Mouse (Mus musculus) layer of hippocampus, adult 9-11 months (tissue): ENCODE results near the gene Vps33b.
A peak's percentile ranks its signal among the peaks of the same experiment; 100 is the strongest.

Experiments
- DNase-seq: peaks from one replicate; pipeline ENCODE4 v3.0.0; 2022

The Vps33b gene

DNA sequence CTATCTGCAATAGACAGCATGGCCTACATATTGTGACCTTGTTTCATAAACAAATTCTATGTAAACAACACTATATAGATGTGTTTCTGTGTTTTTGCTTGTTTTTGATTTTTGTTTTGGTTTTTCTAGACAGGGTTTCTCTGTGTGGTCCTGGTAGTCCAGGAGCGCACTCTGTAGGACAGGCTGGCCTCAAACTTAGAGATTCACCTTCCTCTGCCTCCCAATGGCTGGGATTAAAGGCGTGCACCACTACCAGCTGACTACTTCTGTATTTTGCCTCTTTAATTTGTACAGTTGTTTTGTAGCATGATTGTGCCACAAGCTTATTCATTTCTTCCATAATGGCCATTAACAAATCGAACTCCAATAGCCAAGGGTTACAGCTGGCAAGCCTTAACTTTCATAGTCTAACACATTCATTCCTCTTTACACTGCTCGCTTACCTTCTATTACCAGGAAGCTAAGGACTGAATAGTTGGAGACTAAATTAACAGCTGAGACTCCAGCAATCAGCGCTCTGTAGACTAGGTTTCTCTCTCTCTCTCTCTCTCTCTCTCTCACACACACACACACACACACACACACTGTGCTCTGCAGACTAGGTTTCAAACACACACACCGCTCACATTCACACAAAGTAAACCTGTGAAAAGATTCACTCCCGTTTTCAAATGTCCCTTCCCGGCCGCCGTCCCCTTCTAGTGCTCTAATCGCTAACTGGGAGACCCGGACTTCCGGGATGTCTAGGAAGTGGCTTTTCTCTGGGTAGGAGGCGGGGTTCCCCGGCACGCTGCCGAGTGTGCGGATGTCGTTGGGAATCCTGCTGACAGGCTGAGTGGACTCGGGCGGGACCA, at the start of gene Vps33b:
Vps33b (plus strand) TSS at position 753 of the 854 bp plus-strand sequence.
- peak; percentile 95 for DNase-seq

GRCm38 (mm10) chr7:80220237-80220797, 49.1 kb upstream of the Vps33b start:
- DNase-seq = no peak

GRCm38 (mm10) chr7:80221179-80221750, 48.2 kb upstream of the Vps33b start:
- DNase-seq = no peak

DNA sequence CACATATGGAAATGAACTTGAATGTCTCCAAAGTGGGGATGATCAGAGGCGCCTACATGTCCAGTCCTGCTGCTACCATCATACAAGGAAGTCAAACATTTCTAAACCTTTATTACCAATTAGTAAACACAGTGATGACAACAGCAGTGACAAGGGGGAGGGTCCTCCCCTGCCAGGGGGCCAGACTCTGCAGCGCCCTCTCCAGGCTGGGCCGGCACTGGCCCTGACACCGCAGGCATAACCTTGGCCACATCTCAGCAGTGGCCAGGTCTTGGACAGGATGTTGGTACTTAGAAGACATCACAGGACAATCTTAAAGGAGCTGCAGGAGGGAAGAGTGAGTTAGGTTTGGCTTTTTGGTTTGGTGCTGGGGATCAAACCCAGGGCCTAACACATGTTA, 42.4 kb upstream of the Vps33b start:
- DNase-seq = no peak

- no peak for DNase-seq
Measured at GRCm38 (mm10) chr7:80230196-80230595, 39.3 kb upstream of the Vps33b start.

DNA sequence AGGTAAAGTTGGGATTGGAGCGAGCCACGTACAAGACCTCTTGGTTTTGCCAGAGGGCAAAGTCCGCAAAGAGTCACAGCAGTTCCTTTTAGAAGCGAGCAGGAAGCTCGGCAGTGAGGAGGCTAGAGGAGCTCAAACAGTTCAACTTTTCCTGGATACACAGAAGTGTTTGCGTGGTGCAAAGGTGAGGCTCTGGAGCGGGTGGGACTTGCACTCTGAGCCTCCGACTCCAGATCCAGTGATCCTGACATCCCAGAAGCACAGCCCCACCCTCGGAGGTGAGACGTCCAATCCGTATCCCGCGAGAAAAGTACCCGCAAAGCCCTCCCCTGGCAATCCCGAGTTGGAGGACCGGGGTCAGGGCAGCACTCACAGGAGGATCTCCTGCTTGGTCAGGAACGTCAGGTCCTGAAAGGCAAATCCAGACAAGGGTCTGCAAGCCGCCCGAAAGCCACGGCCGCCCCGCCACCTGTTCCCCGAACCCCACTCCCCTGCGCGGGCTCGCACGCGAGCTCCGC, 37.4 kb upstream of the Vps33b start:
- DNase-seq = no peak

DNA sequence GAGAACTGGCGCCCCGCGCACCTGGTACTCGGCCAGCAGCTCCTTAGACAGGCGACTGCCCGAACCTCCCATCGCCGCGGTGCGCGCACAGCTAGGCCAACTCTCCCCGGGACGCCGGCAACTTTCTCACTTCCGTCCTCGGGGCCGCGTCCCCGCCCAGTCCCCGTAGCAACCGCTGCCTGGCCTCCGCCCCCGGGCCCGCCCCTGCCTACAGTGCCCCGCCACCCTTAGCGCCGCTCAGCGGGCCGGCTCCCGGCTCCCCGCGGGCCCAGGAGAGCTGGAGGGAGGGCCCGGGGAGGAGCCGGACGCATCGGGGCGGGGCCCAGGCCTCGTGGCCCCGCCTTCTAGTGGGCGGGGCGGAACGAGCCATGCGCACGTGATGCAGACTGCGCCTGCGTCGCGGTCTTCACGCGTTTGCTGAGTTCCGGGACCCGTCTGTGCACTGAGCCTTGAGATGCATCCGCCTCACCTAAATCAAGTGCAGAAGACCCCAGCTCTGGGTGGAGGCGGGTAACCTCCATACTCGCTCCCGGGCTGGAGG, 36.9 kb upstream of the Vps33b start, which contains the start of the genes Cib1 and Gdpgp1:
Cib1 (minus strand) TSS at position 325 of the 541 bp plus-strand sequence.
Gdpgp1 (plus strand) TSS at position 377 of the 541 bp plus-strand sequence.
- peak; percentile 96 for DNase-seq

GRCm38 (mm10) chr7:80233799-80234198, 35.6 kb upstream of the Vps33b start:
- DNase-seq = no peak

DNA sequence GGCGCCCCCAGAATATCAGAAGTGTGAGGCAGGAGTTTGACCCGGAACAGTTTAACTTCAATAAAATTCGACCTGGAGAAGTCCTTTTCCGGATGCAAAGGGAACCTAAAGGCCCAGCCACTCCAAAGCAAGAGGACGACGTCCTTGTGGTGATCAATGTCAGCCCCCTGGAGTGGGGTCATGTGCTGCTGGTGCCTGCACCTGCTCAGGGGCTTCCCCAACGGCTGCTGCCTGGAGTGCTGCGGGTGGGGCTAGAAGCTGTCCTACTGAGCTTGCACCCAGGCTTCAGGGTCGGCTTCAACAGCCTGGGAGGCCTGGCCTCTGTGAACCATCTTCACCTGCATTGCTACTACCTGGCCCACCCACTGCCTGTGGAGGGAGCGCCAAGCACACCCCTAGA, 30.9 kb upstream of the Vps33b start:
- no peak for DNase-seq

DNA sequence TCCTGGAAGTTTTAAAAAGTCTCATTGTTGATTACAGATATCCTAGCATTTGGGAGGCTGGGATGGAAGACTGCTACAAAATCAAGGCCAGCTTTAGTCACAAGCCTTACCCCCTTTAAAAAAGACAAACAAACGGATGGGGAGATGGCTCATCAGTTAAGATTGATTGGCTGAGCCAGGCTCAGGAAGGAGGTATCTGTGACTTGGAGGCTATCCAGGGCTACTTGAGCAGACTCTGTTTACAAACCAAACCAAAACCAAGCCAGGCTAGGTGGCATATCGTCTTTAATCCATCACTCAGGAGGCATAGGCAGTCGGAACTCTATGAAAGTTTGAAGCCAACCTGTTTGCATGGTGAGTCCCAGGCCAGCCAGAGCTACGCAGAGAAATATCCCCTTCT, 27.8 kb upstream of the Vps33b start:
- DNase-seq = no peak

DNA sequence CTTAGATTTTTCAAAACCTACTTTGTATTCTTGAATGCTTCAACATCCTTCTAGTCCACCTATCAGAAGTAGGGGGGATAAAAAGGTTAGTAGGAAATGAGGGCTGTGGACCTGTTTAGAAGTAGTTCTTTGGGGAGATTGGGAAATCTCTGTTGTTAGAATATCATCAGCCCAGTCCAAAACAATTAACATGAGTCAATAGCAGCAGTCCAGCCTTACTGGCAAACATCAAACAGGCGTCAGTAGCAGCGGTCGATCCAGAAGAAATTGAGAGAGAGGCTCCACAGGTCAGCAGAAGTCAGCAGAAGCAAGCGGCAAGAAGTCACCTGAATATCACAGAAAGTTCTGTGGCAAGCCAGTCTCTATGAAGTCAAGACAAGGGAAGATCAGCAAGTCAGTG, 24.6 kb upstream of the Vps33b start:
- DNase-seq = no peak

DNA sequence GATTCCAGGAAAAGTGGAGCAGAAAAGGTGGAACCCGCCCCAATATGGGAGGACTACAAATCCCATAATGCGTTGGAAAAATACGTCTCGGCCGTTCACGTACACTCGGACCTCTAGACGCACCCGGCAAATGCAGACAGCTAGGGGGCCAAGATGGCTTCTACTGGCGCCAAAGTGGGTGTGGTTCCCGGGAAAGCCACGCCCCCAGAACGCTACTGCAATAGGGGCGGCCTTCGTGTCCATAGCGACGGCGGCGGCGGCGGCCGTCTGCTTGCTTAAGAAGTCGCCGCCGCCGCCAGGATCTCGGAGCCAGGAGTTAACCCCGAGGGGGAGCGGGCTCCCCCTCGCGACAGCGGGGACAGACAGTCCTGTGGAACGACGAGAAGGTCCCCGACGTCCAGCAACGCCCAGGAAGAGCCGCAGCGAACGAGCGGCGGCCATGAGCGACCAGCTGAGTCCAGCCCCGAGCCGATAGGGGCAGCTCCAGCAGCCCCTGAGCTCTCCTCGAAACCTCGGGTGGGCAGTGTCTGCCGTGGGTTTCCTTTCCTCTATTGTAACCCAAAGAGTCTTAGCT, 23.2 kb upstream of the Vps33b start, which contains the start of gene Ttll13:
Ttll13 (plus strand) TSS at position 229 of the 574 bp plus-strand sequence.
- peak; percentile 98 for DNase-seq

- DNase-seq = no peak
Measured at GRCm38 (mm10) chr7:80246859-80247258, 22.6 kb upstream of the Vps33b start.

DNA sequence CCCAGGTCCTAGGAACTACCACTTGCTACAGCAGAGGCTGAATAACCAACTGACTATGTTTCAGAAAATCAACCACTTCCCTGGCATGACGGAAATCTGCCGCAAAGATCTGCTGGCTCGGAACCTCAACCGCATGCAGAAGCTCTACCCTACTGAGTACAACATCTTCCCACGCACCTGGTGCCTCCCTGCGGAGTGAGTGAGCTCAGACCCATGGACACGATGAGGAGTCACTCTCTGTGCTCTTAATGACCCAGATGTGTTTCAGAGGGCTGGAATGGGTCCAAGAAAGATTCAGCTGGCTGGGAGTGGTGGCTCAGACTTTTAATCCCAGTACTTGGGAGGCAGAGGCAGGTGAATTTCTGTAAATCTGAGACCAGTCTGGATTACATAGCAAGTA, 17.0 kb upstream of the Vps33b start:
- DNase-seq = no peak

DNA sequence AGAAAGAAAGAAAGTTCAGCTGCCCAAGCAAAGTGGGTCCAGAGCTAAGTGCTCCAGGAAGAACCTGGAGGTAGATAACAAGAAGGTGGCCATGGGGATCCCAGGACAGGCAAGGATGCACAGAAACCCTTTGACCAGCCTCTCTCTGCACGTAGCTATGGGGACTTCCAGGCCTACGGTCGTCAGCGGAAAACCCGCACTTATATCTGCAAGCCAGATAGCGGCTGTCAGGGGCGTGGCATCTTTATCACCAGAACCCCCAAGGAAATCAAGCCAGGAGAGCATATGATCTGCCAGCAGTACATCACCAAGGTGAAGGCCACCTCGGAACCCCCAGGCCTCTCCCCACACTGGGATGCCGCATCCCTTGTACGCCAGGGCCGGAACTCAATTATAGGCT, 16.6 kb upstream of the Vps33b start:
- no peak for DNase-seq

GRCm38 (mm10) chr7:80255981-80256380, 13.5 kb upstream of the Vps33b start:
- no peak for DNase-seq

GRCm38 (mm10) chr7:80257706-80258105, 11.7 kb upstream of the Vps33b start:
- no peak for DNase-seq

- peak; percentile 86 for DNase-seq
Measured at GRCm38 (mm10) chr7:80260625-80261371, 8.7 kb upstream of the Vps33b start, which contains the start of gene Ngrn. TSS of gene Ngrn (plus strand) at chr7:80261215.

DNA sequence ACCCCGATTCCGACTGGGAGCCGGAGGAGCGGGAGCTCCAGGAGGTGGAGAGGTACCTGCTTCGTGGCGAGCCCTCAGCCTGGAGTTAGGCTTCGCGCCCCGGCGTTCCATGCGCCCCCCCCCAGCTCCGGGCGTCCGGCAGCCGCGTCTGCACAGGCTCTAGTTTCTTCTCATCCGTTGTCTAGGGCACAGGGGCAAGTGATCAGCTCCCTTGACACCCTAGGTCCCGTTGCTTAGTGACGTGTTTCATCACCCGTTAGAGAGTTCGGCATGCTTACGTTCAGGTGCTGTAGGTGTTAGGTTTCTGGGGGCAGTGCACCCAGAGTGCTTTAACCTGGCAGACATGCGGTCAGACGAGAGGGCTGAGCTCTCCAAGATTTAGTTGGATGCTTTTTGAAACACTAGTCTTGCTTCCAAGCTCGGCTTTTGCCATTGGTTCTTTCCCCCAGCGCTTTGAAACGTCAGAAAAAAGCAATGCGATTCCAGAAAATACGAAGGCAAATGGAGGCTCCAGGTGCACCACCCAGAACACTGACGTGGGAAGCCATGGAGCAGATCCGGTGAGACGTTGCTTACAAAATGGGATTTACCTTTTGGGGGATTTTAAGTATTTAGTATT, 8.0 kb upstream of the Vps33b start:
- peak; percentile 11 for DNase-seq

DNA sequence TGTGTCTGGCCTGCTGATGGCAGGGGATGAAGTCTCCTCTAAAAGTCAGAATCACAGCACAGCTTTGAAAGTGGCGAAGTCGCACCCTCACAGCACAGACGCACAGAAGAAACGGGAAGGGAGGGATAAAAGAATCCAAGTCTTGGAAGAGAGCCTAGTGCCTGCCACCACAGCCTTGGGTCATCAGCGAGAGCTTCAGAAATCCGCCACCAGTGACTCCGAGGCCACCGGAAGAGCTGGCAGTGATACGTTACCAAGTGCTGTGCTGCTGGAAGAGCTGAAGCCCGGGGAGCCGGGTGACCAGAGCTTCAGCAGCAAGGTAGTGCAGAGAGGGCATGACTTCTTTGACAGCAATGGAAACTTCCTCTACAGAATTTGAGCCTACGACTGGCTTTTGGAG, 4.8 kb upstream of the Vps33b start:
- no peak for DNase-seq

DNA sequence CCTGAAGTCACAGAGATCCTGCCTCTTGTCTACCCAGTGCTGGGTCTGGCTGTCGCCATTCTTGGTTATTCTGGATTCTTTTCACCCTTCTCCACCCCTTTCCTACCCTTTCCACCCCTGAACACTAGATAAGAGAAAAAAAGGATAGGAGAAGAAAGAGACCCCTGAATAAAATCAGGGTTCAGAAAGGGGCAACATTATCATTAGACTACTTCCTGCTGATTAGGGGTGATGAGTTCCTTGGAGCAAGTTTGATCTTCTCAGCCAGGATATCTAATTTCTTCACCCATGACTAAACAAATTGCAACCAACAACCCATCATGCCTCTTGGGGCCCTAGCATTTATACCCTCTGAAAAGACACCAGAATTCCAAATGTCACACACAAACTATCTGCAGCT, 1.7 kb upstream of the Vps33b start:
- no peak for DNase-seq
